In the genomic region with DNA sequence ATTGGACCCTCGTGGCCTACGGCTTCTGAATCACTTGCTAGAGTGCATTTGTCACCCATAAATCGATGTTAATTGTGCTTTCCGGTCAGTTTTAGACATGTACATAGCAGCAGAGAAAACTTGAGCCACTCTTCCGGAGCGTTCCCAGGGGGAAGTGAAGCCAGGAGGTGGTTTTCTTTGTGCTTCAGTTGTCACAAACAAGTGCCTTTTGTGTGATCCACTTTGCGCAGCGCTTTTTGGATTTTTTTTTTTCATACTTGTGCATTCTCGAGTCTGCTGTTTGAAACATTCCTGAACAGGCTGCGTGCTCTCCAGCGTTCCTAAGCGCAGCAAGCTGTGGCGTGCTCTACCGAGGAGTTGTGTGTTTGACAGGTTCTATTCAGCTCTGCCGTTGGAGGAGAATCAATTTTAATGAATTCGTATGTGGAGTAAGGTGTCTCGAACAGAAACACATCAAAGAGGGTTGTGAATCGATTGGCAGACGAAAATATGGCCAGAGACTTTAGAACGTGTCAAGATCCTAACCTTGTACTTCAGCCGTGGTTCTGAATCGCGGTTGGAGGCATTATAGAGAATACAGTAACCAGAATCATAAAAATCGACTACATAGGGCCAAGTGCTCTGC, we compare ENCODE assay signal across 10 mouse cellular contexts. TPM values are rescaled to one million over a fixed set of nuclear protein-coding genes. Genes with fewer than 3 reads are reported as not detected.
DNase-seq lines count a peak whose midpoint lies in the region; ATAC-seq and TF ChIP-seq lines count a peak whose summit lies in the region.
"Had no signal": no experiment of that assay in that cellular context is flagged by ENCODE, and none has a peak within 500 bp of the region (broad histone marks: within the 10 kb centered on the region; RNA-seq: fewer than 3 reads in every experiment).

No protein-coding gene starts in this region.

- no peak overlapping the region for H3K4me2 ChIP-seq in heart, embryonic 13.5 days
- peak overlapping the region; percentile 24; the same call in 1 of the 2 replicates for H3K4me2 ChIP-seq in forebrain, embryonic 14.5 days (ENCODE audit: low read length)
- no peak overlapping the region for H3K4me2 ChIP-seq in limb, embryonic 12.5 days
- H3K4me2 ChIP-seq: heart, embryonic 11.5 days had no signal

- H3K27me3 ChIP-seq in heart, embryonic 13.5 days (replicated peaks): no peaks in the 10 kb centered on the region
- H3K27me3 ChIP-seq in heart, adult 2 months (ENCODE audit: control insufficient read depth, insufficient read depth, low read length): no peaks in the 10 kb centered on the region
- H3K27me3 ChIP-seq in forebrain, embryonic 14.5 days (replicated peaks; ENCODE audit: control insufficient read depth, insufficient read depth, low read length): peaks cover 7% of the 10 kb centered on the region; the same call in 1 of the 2 replicates
- peaks cover 10% of the 10 kb centered on the region; the same call in 1 of the 2 replicates for H3K27me3 ChIP-seq in limb, embryonic 12.5 days

- WGBS in heart, embryonic 13.5 days: 73% methylated on average over 24 of the region's 24 CpGs
- 79% methylated on average over 24 of the region's 24 CpGs for WGBS in heart, adult 2 months
- WGBS in forebrain, embryonic 14.5 days: 11% methylated on average over 24 of the region's 24 CpGs
- 68% methylated on average over 24 of the region's 24 CpGs for WGBS in limb, embryonic 12.5 days

- intact Hi-C loops in heart, adult 2 months (cut with DNase I): loop anchor here (2.0 kb wide), 1 partner anchor 29 kb away; no protein-coding TSS in a partner anchor

- no peak for TF ChIP-seq EP300 in heart, adult 2 months (IDR thresholded peaks at IDR 0.05; ENCODE audit: insufficient read depth, low read depth, low read length)

- no peak for DNase-seq in heart, adult 2 months
- DNase-seq in Muller cell, postnatal 12 days (ENCODE audit: inconsistent ontology term): peak; percentile 93
- peak; percentile 76 for DNase-seq in forebrain, embryonic 14.5 days (ENCODE audit: low spot score)
- no peak for DNase-seq in cerebellum, postnatal 25 days
- DNase-seq in spleen, adult 18-20 months: no peak
- DNase-seq in frontal cortex, postnatal 36 days (ENCODE audit: low spot score in 2 of 2): no peak
- DNase-seq: B cell, adult 2 months had no signal

- H3K27ac ChIP-seq in heart, embryonic 13.5 days (replicated peaks): peak overlapping the region; percentile 39; the same call in 1 of the 2 replicates
- no peak overlapping the region for H3K27ac ChIP-seq in heart, adult 2 months
- H3K27ac ChIP-seq in forebrain, embryonic 14.5 days (ENCODE audit: low read depth, low read length): peak overlapping the region; percentile 27; the same call in 1 of the 2 replicates
- H3K27ac ChIP-seq in limb, embryonic 12.5 days: peak overlapping the region; percentile 4; the same call in 1 of the 2 replicates

- H3K9ac ChIP-seq in heart, embryonic 13.5 days: no peak overlapping the region
- H3K9ac ChIP-seq in heart, adult 2 months (ENCODE audit: low read depth, low read length): no peak overlapping the region
- H3K9ac ChIP-seq in forebrain, embryonic 14.5 days (ENCODE audit: low read length): no peak overlapping the region
- H3K9ac ChIP-seq in limb, embryonic 12.5 days (replicated peaks): no peak overlapping the region

- no peaks in the 10 kb centered on the region for H3K79me2 ChIP-seq in heart, adult 2 months (replicated peaks; ENCODE audit: control insufficient read depth, insufficient read depth, low read length)

- peaks cover 63% of the 10 kb centered on the region for H3K4me1 ChIP-seq in heart, embryonic 13.5 days
- H3K4me1 ChIP-seq in heart, adult 2 months (ENCODE audit: control insufficient read depth, insufficient read depth, low read length): peaks cover 3% of the 10 kb centered on the region
- peaks cover 14% of the 10 kb centered on the region for H3K4me1 ChIP-seq in forebrain, embryonic 14.5 days (ENCODE audit: control insufficient read depth, insufficient read depth, low read length)
- peaks cover 16% of the 10 kb centered on the region for H3K4me1 ChIP-seq in limb, embryonic 12.5 days (replicated peaks)

- TF ChIP-seq CTCF in heart, adult 2 months (IDR thresholded peaks at IDR 0.05): no peak

- H3K9me3 ChIP-seq in heart, embryonic 13.5 days: no peaks in the 10 kb centered on the region
- no peaks in the 10 kb centered on the region for H3K9me3 ChIP-seq in forebrain, embryonic 14.5 days (replicated peaks; ENCODE audit: control insufficient read depth, low read length)
- H3K9me3 ChIP-seq in limb, embryonic 12.5 days: no peaks in the 10 kb centered on the region

- H3K36me3 ChIP-seq in heart, embryonic 13.5 days: no peaks in the 10 kb centered on the region
- H3K36me3 ChIP-seq in heart, adult 2 months (ENCODE audit: control insufficient read depth, insufficient read depth, low read length): no peaks in the 10 kb centered on the region
- no peaks in the 10 kb centered on the region for H3K36me3 ChIP-seq in forebrain, embryonic 14.5 days (ENCODE audit: control insufficient read depth, insufficient read depth, low read length)
- no peaks in the 10 kb centered on the region for H3K36me3 ChIP-seq in limb, embryonic 12.5 days

- no peak for ATAC-seq in heart, embryonic 13.5 days (ENCODE audit: extremely low read depth, insufficient number of reproducible peaks, low FRiP score, low TSS enrichment)
- peak; percentile 56 for ATAC-seq in forebrain, embryonic 14.5 days
- no peak for ATAC-seq in limb, embryonic 12.5 days (ENCODE audit: insufficient number of reproducible peaks, insufficient read depth, low FRiP score, low TSS enrichment, low read depth)

- TF ChIP-seq POLR2A in heart, adult 2 months (IDR thresholded peaks at IDR 0.05; ENCODE audit: insufficient read depth, low read depth, low read length): no peak

- H3K4me3 ChIP-seq in heart, embryonic 13.5 days: no peak overlapping the region
- H3K4me3 ChIP-seq in heart, adult 2 months: no peak overlapping the region
- H3K4me3 ChIP-seq in forebrain, embryonic 14.5 days (ENCODE audit: low read depth, low read length): no peak overlapping the region
- H3K4me3 ChIP-seq in limb, embryonic 12.5 days (replicated peaks): no peak overlapping the region

RNA-seq across cellular contexts. Expression of a gene that starts 10.9 kb away (rescaled TPM):
- polyA plus RNA-seq in heart, embryonic 13.5 days (2015; fragmentation: Nextera tagmentation; extraction: Ambion mirVana): 25.3 and 26.1 TPM in 2 replicates
- total RNA-seq in heart, adult 2 months (2021): 10 to 100 TPM; 34.4 to 49.9 TPM
- 20.4 and 24.2 TPM in 2 replicates for polyA plus RNA-seq in heart, adult 2 months (2012; rRNA removed)
- 6.3 and 15.5 TPM in 2 replicates for polyA plus RNA-seq in forebrain, embryonic 14.5 days (2014; fragmentation: Nextera tagmentation; extraction: Ambion mirVana)
- 12.2 and 12.4 TPM in 2 replicates for polyA plus RNA-seq in limb, embryonic 12.5 days (2016; fragmentation: Nextera tagmentation; extraction: Ambion mirVana)

RNA-seq across cellular contexts. Expression of a gene that starts 16.3 kb away (rescaled TPM):
- 18.6 and 19.9 TPM in 2 replicates for polyA plus RNA-seq in heart, embryonic 13.5 days (2015; fragmentation: Nextera tagmentation; extraction: Ambion mirVana)
- 1 to 10 TPM; 1.3 to 1.6 TPM for total RNA-seq in heart, adult 2 months (2021)
- 0.23 and 0.31 TPM in 2 replicates for polyA plus RNA-seq in heart, adult 2 months (2012; rRNA removed)
- polyA plus RNA-seq in forebrain, embryonic 14.5 days (2014; fragmentation: Nextera tagmentation; extraction: Ambion mirVana): 4.1 and 4.6 TPM in 2 replicates
- polyA plus RNA-seq in limb, embryonic 12.5 days (2016; fragmentation: Nextera tagmentation; extraction: Ambion mirVana): 13.7 and 15.4 TPM in 2 replicates

RNA-seq across cellular contexts. Expression of a gene that starts 49.8 kb away (rescaled TPM):
- 1,256 and 1,437 TPM in 2 replicates for polyA plus RNA-seq in heart, embryonic 13.5 days (2015; fragmentation: Nextera tagmentation; extraction: Ambion mirVana)
- 1,000 to 10,000 TPM; 1,931 to 2,301 TPM for total RNA-seq in heart, adult 2 months (2021)
- polyA plus RNA-seq in heart, adult 2 months (2012; rRNA removed): 773 and 781 TPM in 2 replicates
- polyA plus RNA-seq in forebrain, embryonic 14.5 days (2014; fragmentation: Nextera tagmentation; extraction: Ambion mirVana): not detected in 2 replicates
- 7.6 and 8.4 TPM in 2 replicates for polyA plus RNA-seq in limb, embryonic 12.5 days (2016; fragmentation: Nextera tagmentation; extraction: Ambion mirVana)

Comparison
In these comparisons a context has a peak if more than half of its experiments do, and no peak if none do; other contexts are left out.
1. DNase-seq: peak in Muller cell, postnatal 12 days (single experiment) and forebrain, embryonic 14.5 days (single experiment); none in heart, adult 2 months (0 of 2), cerebellum, postnatal 25 days (0 of 2), spleen, adult 18-20 months (0 of 2) and frontal cortex, postnatal 36 days (0 of 2).
2. RNA of a gene that starts 49.8 kb away (polyA plus RNA-seq): 1,256 to 1,437 TPM in heart, embryonic 13.5 days and 773 to 781 TPM in heart, adult 2 months; 7.6 to 8.4 TPM in limb, embryonic 12.5 days and not detected in forebrain, embryonic 14.5 days; every median in the first group is over 10 times any median in the second.